Mouse (Mus musculus) layer of hippocampus, postnatal 14 days (tissue): ENCODE measurements around the gene Iqcm. TPM values are rescaled to one million over a fixed set of nuclear protein-coding genes. Genes with fewer than 3 reads are reported as not detected.

ENCODE experiments used
- total RNA-seq, 2 experiments: library from RNA; stranded (reverse); gene quantifications; 2 replicates each; pipeline ENCODE4 v1.2.3; 2021

Iqcm gene
- total RNA-seq, 2 experiments from 2014 or later = 0.36 to 0.39 TPM

Other genes starting within 250 kb of the Iqcm start
- 10 to 100 TPM; 40.0 to 45.0 TPM for gene Rasd2, start 234.8 kb upstream of the Iqcm start, total RNA-seq
- gene Gm10358, start 42.1 kb upstream of the Iqcm start, total RNA-seq = under 1 TPM in 1 of 2 experiments, not detected in 1; 0.39 TPM